Mouse (Mus musculus) G1E (cell line): Measurements from ENCODE around the gene Cyp1a2.

Experiments used
- CTCF ChIP-seq: IDR thresholded peaks from 2 replicates; pipeline ENCODE4 v1.5.1; 2012; ENCODE audit warnings: low read depth, low read length, inconsistent platforms, mixed read lengths
- GATA1 ChIP-seq: IDR thresholded peaks from 2 replicates; pipeline ENCODE4 v1.6.1; 2012; ENCODE audit warnings: borderline replicate concordance, low read length, inconsistent platforms, mixed read lengths
- TAL1 ChIP-seq: conservative IDR thresholded peaks from 2 replicates; pipeline ENCODE4 v1.6.1; 2012; ENCODE audit warnings: low read depth, low read length, inconsistent platforms, mixed read lengths

DNA sequence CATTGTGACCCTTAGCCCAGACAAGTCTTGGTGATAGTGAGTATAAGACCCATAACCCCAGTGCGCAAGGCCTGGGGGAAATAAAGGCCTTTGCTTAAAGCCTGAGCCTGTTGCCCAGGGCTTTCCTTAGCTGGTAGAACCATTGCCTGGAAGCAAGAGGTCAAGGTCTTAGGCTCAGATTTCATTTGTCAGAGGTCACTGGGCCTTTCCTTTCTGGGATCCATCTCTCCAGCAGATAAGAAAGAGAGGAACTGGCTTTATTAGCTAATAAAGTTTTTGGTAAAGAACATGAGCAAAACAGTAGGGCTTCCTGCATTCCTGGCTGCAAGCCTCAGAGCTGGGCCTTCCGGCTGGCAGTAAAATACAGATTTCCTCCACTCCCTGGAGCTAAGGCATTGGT, 10.6 kb upstream of the Cyp1a2 start:
- TF ChIP-seq CTCF (no peak), GATA1 (no peak), TAL1 (no peak)
